Mouse (Mus musculus): ENCODE data around the gene Zmiz1. TPM values are rescaled to one million over a fixed set of nuclear protein-coding genes. Genes with fewer than 3 reads are reported as not detected.

Zmiz1 gene
- total and polyA plus RNA-seq, 3 experiments = 3.7 to 45.8 (median 11.1) TPM

- Histone ChIP-seq H3K4me3 (replicated peaks in 1 of 3; ENCODE audit: low read depth in 2 of 3, low read length in 2 of 3, poor library complexity in 1 of 3) (no peak overlapping the region), H3K27me3 (replicated peaks) (no peaks in the 10 kb centered on the region), H3K27ac (ENCODE audit: insufficient read depth, low read depth) (no peak overlapping the region), H3K9me3 (replicated peaks; ENCODE audit: low read length) (no peaks in the 10 kb centered on the region), H3K4me2 (ENCODE audit: insufficient read depth, low read depth, poor library complexity, severe bottlenecking) (no peak overlapping the region), H3K4me1 (ENCODE audit: control insufficient read depth in 1 of 2, insufficient read depth in 2 of 2) (peaks cover 78 to 99% of the 10 kb centered on the region in 2 experiments), H3K36me3 (replicated peaks in 1 of 2; ENCODE audit: control insufficient read depth in 1 of 2, insufficient read depth in 1 of 2, low read length in 1 of 2) (peaks cover 0 to 20% of the 10 kb centered on the region in 2 experiments), H3K79me2 (replicated peaks; ENCODE audit: control insufficient read depth, extremely low read depth, insufficient read depth, poor library complexity, severe bottlenecking) (peaks cover 39% of the 10 kb centered on the region), H3K9ac (ENCODE audit: insufficient read depth, low read depth) (no peak overlapping the region)
- dilution Hi-C loops (cut with MboI; ENCODE audit: extremely low pct_ligation_motif_present, extremely low pct_unique_long_range_greater_than_20kb, low sequenced_read_pairs) (no loop called here), in situ Hi-C loops (cut with MboI; ENCODE audit: low pct_ligation_motif_present, low pct_unique_long_range_greater_than_20kb, low sequenced_read_pairs) (no loop called here)
- TF ChIP-seq ZMIZ1 (IDR thresholded peaks at IDR 0.05; ENCODE audit: low read depth, low read length) (no peak), SMC3 (IDR thresholded peaks at IDR 0.05; ENCODE audit: low read depth, low read length) (no peak), USF1 (IDR thresholded peaks at IDR 0.05; ENCODE audit: low read depth, low read length) (no peak), MYC (IDR thresholded peaks at IDR 0.05; ENCODE audit: low read depth, low read length) (no peak), RAD21 (IDR thresholded peaks at IDR 0.05; ENCODE audit: low read depth, low read length) (no peak), ZKSCAN1 (IDR thresholded peaks at IDR 0.05; ENCODE audit: borderline replicate concordance, low read depth, low read length) (no peak), ETS1 (conservative IDR thresholded peaks at IDR 0.05; ENCODE audit: low read depth, low read length) (no peak), ZC3H11A (IDR thresholded peaks at IDR 0.05; ENCODE audit: low read depth, low read length) (no peak), UBTF (IDR thresholded peaks at IDR 0.05; ENCODE audit: low read depth, low read length) (no peak), KAT2A (IDR thresholded peaks at IDR 0.05; ENCODE audit: insufficient replicate concordance, low read length) (no peak), NELFE (IDR thresholded peaks at IDR 0.05; ENCODE audit: low read depth, low read length) (no peak), MXI1 (IDR thresholded peaks at IDR 0.05; ENCODE audit: low read depth, low read length) (no peak), ELF1 (IDR thresholded peaks at IDR 0.05; ENCODE audit: low read depth, low read length) (no peak), SIN3A (IDR thresholded peaks at IDR 0.05; ENCODE audit: low read length) (no peak), TBP (conservative IDR thresholded peaks at IDR 0.05; ENCODE audit: low read depth, low read length) (no peak), BHLHE40 (IDR thresholded peaks at IDR 0.05; ENCODE audit: low read depth, low read length) (no peak), GABPA (IDR thresholded peaks at IDR 0.05; ENCODE audit: insufficient replicate concordance, low read depth, low read length) (no peak)
- no peak for DNase-seq (ENCODE audit: extremely low read depth)
Measured at GRCm38 (mm10) chr14:25498367-25498766, 39.4 kb downstream of the Zmiz1 start.

GRCm38 (mm10) chr14:25499526-25499925 lies 40.5 kb downstream of the Zmiz1 start:
- Histone ChIP-seq H3K4me2 (ENCODE audit: insufficient read depth, low read depth, poor library complexity, severe bottlenecking) (no peak overlapping the region), H3K4me1 (ENCODE audit: control insufficient read depth in 1 of 2, insufficient read depth in 2 of 2) (peaks cover 74 to 99% of the 10 kb centered on the region in 2 experiments), H3K9me3 (replicated peaks; ENCODE audit: low read length) (no peaks in the 10 kb centered on the region), H3K79me2 (replicated peaks; ENCODE audit: control insufficient read depth, extremely low read depth, insufficient read depth, poor library complexity, severe bottlenecking) (peaks cover 39% of the 10 kb centered on the region), H3K36me3 (replicated peaks in 1 of 2; ENCODE audit: control insufficient read depth in 1 of 2, insufficient read depth in 1 of 2, low read length in 1 of 2) (peaks cover 0 to 25% of the 10 kb centered on the region in 2 experiments), H3K27ac (ENCODE audit: insufficient read depth, low read depth) (no peak overlapping the region), H3K9ac (ENCODE audit: insufficient read depth, low read depth) (no peak overlapping the region), H3K27me3 (replicated peaks) (no peaks in the 10 kb centered on the region), H3K4me3 (replicated peaks in 1 of 3; ENCODE audit: low read depth in 2 of 3, low read length in 2 of 3, poor library complexity in 1 of 3) (no peak overlapping the region)
- no peak for DNase-seq (ENCODE audit: extremely low read depth)
- in situ Hi-C loops (cut with MboI; ENCODE audit: low pct_ligation_motif_present, low pct_unique_long_range_greater_than_20kb, low sequenced_read_pairs) = no loop called here
- dilution Hi-C loops (cut with MboI; ENCODE audit: extremely low pct_ligation_motif_present, extremely low pct_unique_long_range_greater_than_20kb, low sequenced_read_pairs) = no loop called here
- TF ChIP-seq CTCF (conservative IDR thresholded peaks at IDR 0.05 in 1 of 2, IDR thresholded peaks at IDR 0.05 in 1 of 2; ENCODE audit: low read depth in 2 of 2, low read length in 2 of 2) (no peak), ZMIZ1 (IDR thresholded peaks at IDR 0.05; ENCODE audit: low read depth, low read length) (no peak), TBP (conservative IDR thresholded peaks at IDR 0.05; ENCODE audit: low read depth, low read length) (no peak), SIN3A (IDR thresholded peaks at IDR 0.05; ENCODE audit: low read length) (no peak), TCF12 (IDR thresholded peaks at IDR 0.05; ENCODE audit: low read depth, low read length) (peak; percentile 45; the same call in 1 of the 2 replicates), RCOR1 (conservative IDR thresholded peaks at IDR 0.05; ENCODE audit: low read depth, low read length) (no peak), RAD21 (IDR thresholded peaks at IDR 0.05; ENCODE audit: low read depth, low read length) (no peak), MAX (IDR thresholded peaks at IDR 0.05; ENCODE audit: low read length) (no peak), MAFK (IDR thresholded peaks at IDR 0.05; ENCODE audit: insufficient replicate concordance, low read length) (no peak), ZNF384 (IDR thresholded peaks at IDR 0.05; ENCODE audit: low read depth, low read length) (no peak), NELFE (IDR thresholded peaks at IDR 0.05; ENCODE audit: low read depth, low read length) (no peak), JUND (conservative IDR thresholded peaks at IDR 0.05; ENCODE audit: low read depth, low read length) (no peak), E2F4 (IDR thresholded peaks at IDR 0.05; ENCODE audit: insufficient replicate concordance, low read depth, low read length) (no peak), USF1 (IDR thresholded peaks at IDR 0.05; ENCODE audit: low read depth, low read length) (no peak), BHLHE40 (IDR thresholded peaks at IDR 0.05; ENCODE audit: low read depth, low read length) (peak; percentile 50; the same call in 1 of the 2 replicates), MYC (IDR thresholded peaks at IDR 0.05; ENCODE audit: low read depth, low read length) (no peak), SMC3 (IDR thresholded peaks at IDR 0.05; ENCODE audit: low read depth, low read length) (no peak), KAT2A (IDR thresholded peaks at IDR 0.05; ENCODE audit: insufficient replicate concordance, low read length) (no peak), ETS1 (conservative IDR thresholded peaks at IDR 0.05; ENCODE audit: low read depth, low read length) (peak; percentile 25; the same call in 1 of the 2 replicates), EP300 (IDR thresholded peaks at IDR 0.05; ENCODE audit: low read length) (no peak), NRF1 (IDR thresholded peaks at IDR 0.05; ENCODE audit: low read depth, low read length) (no peak), GABPA (IDR thresholded peaks at IDR 0.05; ENCODE audit: insufficient replicate concordance, low read depth, low read length) (no peak)

All from CH12.LX (cell line).